Mouse (Mus musculus): ENCODE data around the gene Smyd4. TPM values are rescaled to one million over a fixed set of nuclear protein-coding genes. Genes with fewer than 3 reads are reported as not detected.

Gene Smyd4
- total and polyA plus RNA-seq, 3 experiments, result 9.6 to 12.8 TPM; not detected in 1

GRCm38 (mm10) chr11:75406104-75406503 lies 57.9 kb downstream of the Smyd4 start:
- no peak for DNase-seq (ENCODE audit: low read depth, low spot score)
- H3K4me3 ChIP-seq (ENCODE audit: control insufficient read depth in 1 of 2, insufficient read depth in 1 of 2, low read depth in 2 of 2, low read length in 2 of 2), result no peak overlapping the region
- TF ChIP-seq BHLHE40 (IDR thresholded peaks at IDR 0.05; ENCODE audit: borderline replicate concordance, low read depth, low read length) (no peak), TCF12 (IDR thresholded peaks at IDR 0.05; ENCODE audit: low read depth, low read length) (no peak), ZMIZ1 (IDR thresholded peaks at IDR 0.05; ENCODE audit: low read depth, low read length) (no peak), TBP (IDR thresholded peaks at IDR 0.05; ENCODE audit: low read depth, low read length) (no peak), SIN3A (IDR thresholded peaks at IDR 0.05; ENCODE audit: low read length) (no peak), POLR2A (IDR thresholded peaks at IDR 0.05; ENCODE audit: control insufficient read depth in 1 of 2, insufficient read depth in 1 of 2, low read depth in 1 of 2, low read length in 2 of 2, poor library complexity in 1 of 2) (no peak), EP300 (IDR thresholded peaks at IDR 0.05; ENCODE audit: low read depth in 1 of 2, low read length in 2 of 2) (no peak), KAT2A (conservative IDR thresholded peaks at IDR 0.05; ENCODE audit: low read depth, low read length) (no peak), MEF2A (IDR thresholded peaks at IDR 0.05; ENCODE audit: extremely low read depth, insufficient replicate concordance, low read depth, low read length, poor library complexity, severe bottlenecking) (no peak), RCOR1 (IDR thresholded peaks at IDR 0.05; ENCODE audit: low read depth, low read length) (no peak)
- H3K27me3 ChIP-seq (ENCODE audit: control insufficient read depth in 1 of 2, insufficient read depth in 2 of 2, low read length in 2 of 2), result no peaks in the 10 kb centered on the region
- H3K4me1 ChIP-seq (ENCODE audit: control insufficient read depth in 1 of 2, insufficient read depth in 2 of 2, low read length in 2 of 2), result no peaks in the 10 kb centered on the region
- H3K9ac ChIP-seq (ENCODE audit: control insufficient read depth, low read depth, low read length, poor library complexity, severe bottlenecking), result no peak overlapping the region
- no peaks in the 10 kb centered on the region for H3K9me3 ChIP-seq (replicated peaks; ENCODE audit: insufficient read depth, low read length)
- H3K27ac ChIP-seq (ENCODE audit: control insufficient read depth, low read depth, low read length), result no peak overlapping the region
- H3K79me2 ChIP-seq (ENCODE audit: control insufficient read depth, insufficient read depth, low read length, poor library complexity), result no peaks in the 10 kb centered on the region
- no peaks in the 10 kb centered on the region for H3K36me3 ChIP-seq (ENCODE audit: control insufficient read depth in 1 of 2, insufficient read depth in 2 of 2, low read length in 2 of 2)

- H3K9me3 ChIP-seq (replicated peaks; ENCODE audit: insufficient read depth, low read length), result no peaks in the 10 kb centered on the region
- DNase-seq (ENCODE audit: low read depth, low spot score), result peak; percentile 87
- H3K79me2 ChIP-seq (ENCODE audit: control insufficient read depth, insufficient read depth, low read length, poor library complexity), result no peaks in the 10 kb centered on the region
- H3K4me1 ChIP-seq (ENCODE audit: control insufficient read depth in 1 of 2, insufficient read depth in 2 of 2, low read length in 2 of 2), result no peaks in the 10 kb centered on the region
- no peak overlapping the region for H3K27ac ChIP-seq (ENCODE audit: control insufficient read depth, low read depth, low read length)
- no peak overlapping the region for H3K9ac ChIP-seq (ENCODE audit: control insufficient read depth, low read depth, low read length, poor library complexity, severe bottlenecking)
- no peaks in the 10 kb centered on the region for H3K36me3 ChIP-seq (ENCODE audit: control insufficient read depth in 1 of 2, insufficient read depth in 2 of 2, low read length in 2 of 2)
- TF ChIP-seq SIN3A (IDR thresholded peaks at IDR 0.05; ENCODE audit: low read length) (peak; percentile 44; the same call in 1 of the 2 replicates), MAX (IDR thresholded peaks at IDR 0.05; ENCODE audit: low read length) (no peak), RAD21 (IDR thresholded peaks at IDR 0.05; ENCODE audit: low read depth, low read length) (peak; percentile 88), E2F4 (IDR thresholded peaks at IDR 0.05; ENCODE audit: borderline replicate concordance, low read depth, low read length) (no peak), TCF12 (IDR thresholded peaks at IDR 0.05; ENCODE audit: low read depth, low read length) (no peak), NRF1 (IDR thresholded peaks at IDR 0.05; ENCODE audit: insufficient read depth, low read depth, low read length, poor library complexity, severe bottlenecking) (no peak), JUND (IDR thresholded peaks at IDR 0.05; ENCODE audit: low read depth, low read length) (peak; percentile 65; the same call in 1 of the 2 replicates), CTCF (IDR thresholded peaks at IDR 0.05 in 2 of 3, conservative IDR thresholded peaks at IDR 0.05 in 1 of 3; ENCODE audit: control insufficient read depth in 1 of 3, insufficient read depth in 1 of 3, low read depth in 2 of 3, low read length in 3 of 3, poor library complexity in 1 of 3, severe bottlenecking in 1 of 3) (peak; percentile 89 to 96 (median 89)), MYB (IDR thresholded peaks at IDR 0.05; ENCODE audit: low read depth, low read length) (no peak), MEF2A (IDR thresholded peaks at IDR 0.05; ENCODE audit: extremely low read depth, insufficient replicate concordance, low read depth, low read length, poor library complexity, severe bottlenecking) (no peak), ZNF384 (IDR thresholded peaks at IDR 0.05; ENCODE audit: low read depth, low read length) (no peak), CHD2 (IDR thresholded peaks at IDR 0.05; ENCODE audit: low read length) (no peak), USF1 (IDR thresholded peaks at IDR 0.05; ENCODE audit: low read depth, low read length) (no peak), ZC3H11A (IDR thresholded peaks at IDR 0.05; ENCODE audit: low read depth, low read length) (peak; percentile 85), HCFC1 (IDR thresholded peaks at IDR 0.05; ENCODE audit: low read depth, low read length) (no peak), SMC3 (IDR thresholded peaks at IDR 0.05; ENCODE audit: low read depth, low read length) (peak; percentile 88)
- H3K4me3 ChIP-seq (ENCODE audit: control insufficient read depth in 1 of 2, insufficient read depth in 1 of 2, low read depth in 2 of 2, low read length in 2 of 2), result no peak overlapping the region
- H3K27me3 ChIP-seq (ENCODE audit: control insufficient read depth in 1 of 2, insufficient read depth in 2 of 2, low read length in 2 of 2), result no peaks in the 10 kb centered on the region
Measured at GRCm38 (mm10) chr11:75406865-75407264, 58.6 kb downstream of the Smyd4 start.
